Mouse (Mus musculus): Measurements from ENCODE around the gene Vmac. TPM values are rescaled to one million over a fixed set of nuclear protein-coding genes. Genes with fewer than 3 reads are reported as not detected.

Vmac gene
- total and polyA plus RNA-seq, 3 experiments: 2.6 to 8.0 TPM; not detected in 1

DNA sequence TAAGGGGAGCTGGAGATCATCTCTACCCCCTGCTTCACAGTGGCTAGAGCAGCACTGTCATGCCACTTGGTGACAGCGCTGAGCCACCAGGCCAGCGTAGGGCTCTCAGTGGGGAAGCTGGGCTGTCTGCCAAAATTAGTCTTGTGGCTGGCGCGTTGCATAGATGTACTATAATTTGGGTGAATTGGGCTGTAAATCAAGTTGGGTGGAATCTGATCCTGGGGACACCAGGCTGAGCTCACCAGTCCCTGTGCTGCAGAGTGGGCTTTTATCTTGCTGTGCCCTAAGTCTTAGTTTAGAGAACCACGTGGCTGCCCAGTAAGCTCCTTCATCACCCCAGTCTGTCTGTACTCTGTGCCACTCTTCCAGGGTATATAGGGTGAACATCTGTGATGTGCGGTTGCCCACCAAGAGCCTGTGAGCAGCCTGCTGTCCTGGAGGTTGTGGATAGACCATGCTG, 23.9 kb downstream of the Vmac start:
- Histone ChIP-seq H3K4me1 (ENCODE audit: control insufficient read depth in 1 of 2, insufficient read depth in 2 of 2, low read length in 2 of 2) (peaks cover 3 to 18% of the 10 kb centered on the region in 2 experiments; a peak in 3 of 4 replicates), H3K36me3 (ENCODE audit: control insufficient read depth in 1 of 2, insufficient read depth in 2 of 2, low read length in 2 of 2) (peaks cover 21 to 24% of the 10 kb centered on the region in 2 experiments), H3K27ac (ENCODE audit: control insufficient read depth, low read depth, low read length) (peak overlapping the region; percentile 16; the same call in 1 of the 2 replicates), H3K79me2 (ENCODE audit: control insufficient read depth, insufficient read depth, low read length, poor library complexity) (peaks cover 25% of the 10 kb centered on the region), H3K9ac (ENCODE audit: control insufficient read depth, low read depth, low read length, poor library complexity, severe bottlenecking) (no peak overlapping the region), H3K27me3 (ENCODE audit: control insufficient read depth in 1 of 2, insufficient read depth in 2 of 2, low read length in 2 of 2) (no peaks in the 10 kb centered on the region), H3K9me3 (replicated peaks; ENCODE audit: insufficient read depth, low read length) (no peaks in the 10 kb centered on the region), H3K4me3 (ENCODE audit: control insufficient read depth in 1 of 2, insufficient read depth in 1 of 2, low read depth in 2 of 2, low read length in 2 of 2) (no peak overlapping the region)
- TF ChIP-seq ETS1 (IDR thresholded peaks at IDR 0.05; ENCODE audit: low read depth, low read length) (peak; percentile 53), TAL1 (IDR thresholded peaks at IDR 0.05; ENCODE audit: low read length) (0 out of 2 replicates have a peak, but pooled peaks have one; percentile 3), CTCF (IDR thresholded peaks at IDR 0.05 in 2 of 3, conservative IDR thresholded peaks at IDR 0.05 in 1 of 3; ENCODE audit: control insufficient read depth in 1 of 3, insufficient read depth in 1 of 3, low read depth in 2 of 3, low read length in 3 of 3, poor library complexity in 1 of 3, severe bottlenecking in 1 of 3) (peak in 1 of 3 experiments; percentile 22; a peak in 2 of 6 replicates), ZMIZ1 (IDR thresholded peaks at IDR 0.05; ENCODE audit: low read depth, low read length) (no peak), RAD21 (IDR thresholded peaks at IDR 0.05; ENCODE audit: low read depth, low read length) (peak; percentile 14), SMC3 (IDR thresholded peaks at IDR 0.05; ENCODE audit: low read depth, low read length) (peak; percentile 23), TCF12 (IDR thresholded peaks at IDR 0.05; ENCODE audit: low read depth, low read length) (peak; percentile 61; the same call in 1 of the 2 replicates), GATA1 (IDR thresholded peaks at IDR 0.05; ENCODE audit: low read depth, low read length) (0 out of 2 replicates have a peak, but pooled peaks have one; percentile 48), ZKSCAN1 (IDR thresholded peaks at IDR 0.05; ENCODE audit: low read depth, low read length) (no peak), MXI1 (IDR thresholded peaks at IDR 0.05; ENCODE audit: low read depth, low read length) (peak; percentile 74), MAX (IDR thresholded peaks at IDR 0.05; ENCODE audit: low read length) (peak; percentile 75; the same call in 1 of the 2 replicates), EP300 (IDR thresholded peaks at IDR 0.05; ENCODE audit: low read depth in 1 of 2, low read length in 2 of 2) (peak in 1 of 2 experiments; percentile 55; a peak in 2 of 4 replicates), SIN3A (IDR thresholded peaks at IDR 0.05; ENCODE audit: low read length) (peak; percentile 79), MYC (IDR thresholded peaks at IDR 0.05; ENCODE audit: low read depth, low read length) (peak; percentile 65), USF1 (IDR thresholded peaks at IDR 0.05; ENCODE audit: low read depth, low read length) (peak; percentile 67), HCFC1 (IDR thresholded peaks at IDR 0.05; ENCODE audit: low read depth, low read length) (no peak), ZNF384 (IDR thresholded peaks at IDR 0.05; ENCODE audit: low read depth, low read length) (no peak), RCOR1 (IDR thresholded peaks at IDR 0.05; ENCODE audit: low read depth, low read length) (peak; percentile 77), POLR2A (IDR thresholded peaks at IDR 0.05; ENCODE audit: control insufficient read depth in 1 of 2, insufficient read depth in 1 of 2, low read depth in 1 of 2, low read length in 2 of 2, poor library complexity in 1 of 2) (no peak), MAZ (IDR thresholded peaks at IDR 0.05; ENCODE audit: low read depth, low read length) (peak; percentile 27; the same call in 1 of the 2 replicates), MAFK (IDR thresholded peaks at IDR 0.05; ENCODE audit: borderline replicate concordance, low read depth, low read length) (no peak)
- DNase-seq (ENCODE audit: low read depth, low spot score): peak; percentile 90

DNA sequence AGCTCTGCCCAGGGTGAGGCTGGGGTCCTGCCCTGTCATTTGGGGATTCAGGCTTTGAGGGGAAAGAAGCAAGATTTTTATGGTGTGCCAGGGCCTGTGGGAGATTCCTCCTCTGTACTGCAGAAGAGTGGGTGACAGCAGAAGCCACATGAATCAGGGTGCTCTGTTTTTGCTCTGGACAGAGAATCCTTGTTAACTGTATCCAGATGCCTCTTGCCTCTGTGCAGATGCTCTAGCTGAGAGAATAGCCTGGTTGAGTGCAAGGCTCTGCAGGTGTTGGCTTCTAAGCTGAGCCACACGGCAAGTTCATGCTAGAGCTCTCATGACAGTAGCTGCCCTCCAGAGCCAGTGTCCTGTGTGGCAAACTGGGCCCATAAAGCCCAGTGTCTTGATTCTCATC, 24.4 kb downstream of the Vmac start:
- Histone ChIP-seq H3K79me2 (ENCODE audit: control insufficient read depth, insufficient read depth, low read length, poor library complexity) (peaks cover 29% of the 10 kb centered on the region), H3K27ac (ENCODE audit: control insufficient read depth, low read depth, low read length) (peak overlapping the region; percentile 16; the same call in 1 of the 2 replicates), H3K9me3 (replicated peaks; ENCODE audit: insufficient read depth, low read length) (no peaks in the 10 kb centered on the region), H3K9ac (ENCODE audit: control insufficient read depth, low read depth, low read length, poor library complexity, severe bottlenecking) (no peak overlapping the region), H3K4me3 (ENCODE audit: control insufficient read depth in 1 of 2, insufficient read depth in 1 of 2, low read depth in 2 of 2, low read length in 2 of 2) (no peak overlapping the region), H3K4me1 (ENCODE audit: control insufficient read depth in 1 of 2, insufficient read depth in 2 of 2, low read length in 2 of 2) (peaks cover 8 to 23% of the 10 kb centered on the region in 2 experiments), H3K36me3 (ENCODE audit: control insufficient read depth in 1 of 2, insufficient read depth in 2 of 2, low read length in 2 of 2) (peaks cover 22 to 26% of the 10 kb centered on the region in 2 experiments), H3K27me3 (ENCODE audit: control insufficient read depth in 1 of 2, insufficient read depth in 2 of 2, low read length in 2 of 2) (no peaks in the 10 kb centered on the region)
- no peak for DNase-seq (ENCODE audit: low read depth, low spot score)
- TF ChIP-seq RCOR1 (IDR thresholded peaks at IDR 0.05; ENCODE audit: low read depth, low read length) (no peak), MXI1 (IDR thresholded peaks at IDR 0.05; ENCODE audit: low read depth, low read length) (no peak), TAL1 (IDR thresholded peaks at IDR 0.05; ENCODE audit: low read length) (no peak), TBP (IDR thresholded peaks at IDR 0.05; ENCODE audit: low read depth, low read length) (no peak), MYC (IDR thresholded peaks at IDR 0.05; ENCODE audit: low read depth, low read length) (no peak), CHD1 (IDR thresholded peaks at IDR 0.05; ENCODE audit: low read depth, low read length) (no peak), RAD21 (IDR thresholded peaks at IDR 0.05; ENCODE audit: low read depth, low read length) (no peak), CHD2 (IDR thresholded peaks at IDR 0.05; ENCODE audit: low read length) (no peak)
